Mouse (Mus musculus) heart, embryonic 15.5 days (tissue): Measurements from ENCODE around the gene Rybp. TPM values are rescaled to one million over a fixed set of nuclear protein-coding genes. Genes with fewer than 3 reads are reported as not detected.

ENCODE experiments used
- ATAC-seq: fragments of 200-750 bp; cut with Nextera tagmentation; replicated peaks from 2 replicates; pipeline ENCODE4 v1.8.0; 2017; ENCODE audit warnings: low read depth, moderate TSS enrichment; ENCODE audit not compliant: insufficient number of reproducible peaks, insufficient read depth, low FRiP score
- H3K27ac ChIP-seq: fragments of 300-500 bp; sonication (generic); 2 replicates; pipeline ENCODE4 v1.5.1; 2015; ENCODE audit warnings: mild to moderate bottlenecking, inconsistent platforms
- H3K27me3 ChIP-seq: fragments of 300-500 bp; sonication (generic); 2 replicates; pipeline ENCODE4 v1.6.1; 2015; ENCODE audit warnings: inconsistent platforms
- H3K36me3 ChIP-seq: fragments of 300-500 bp; sonication (generic); 2 replicates; pipeline ENCODE4 v1.6.1; 2015; ENCODE audit warnings: mild to moderate bottlenecking, inconsistent platforms
- H3K4me1 ChIP-seq: fragments of 300-500 bp; sonication (generic); replicated peaks from 2 replicates; pipeline ENCODE4 v1.6.1; 2015; ENCODE audit warnings: inconsistent platforms
- H3K4me2 ChIP-seq: fragments of 300-500 bp; sonication (generic); 2 replicates; pipeline ENCODE4 v1.6.1; 2015; ENCODE audit warnings: inconsistent platforms, mild to moderate bottlenecking, moderate library complexity
- H3K4me3 ChIP-seq: fragments of 300-500 bp; sonication (generic); 2 replicates; pipeline ENCODE4 v1.5.1; 2015; ENCODE audit warnings: mild to moderate bottlenecking, inconsistent platforms
- H3K9ac ChIP-seq: fragments of 300-500 bp; sonication (generic); 2 replicates; pipeline ENCODE4 v1.6.1; 2015; ENCODE audit warnings: mild to moderate bottlenecking, inconsistent platforms
- H3K9me3 ChIP-seq: fragments of 300-500 bp; sonication (generic); replicated peaks from 2 replicates; pipeline ENCODE4 v1.6.1; 2016; ENCODE audit warnings: inconsistent platforms
- WGBS: fragments of 180-500 bp; shearing (Covaris S2); methylation state at CpG from one replicate; pipeline ENCODE4 v1.1.7; 2015; ENCODE audit warnings: mixed read lengths; 5-methylcytosine and 5-hydroxymethylcytosine counted together
- polyA plus RNA-seq: library from polyadenylated mRNA; unstranded; fragments of >200 nt; fragmentation: Nextera tagmentation; extraction: Ambion mirVana; gene quantifications from 2 replicates; pipeline ENCODE4 v1.2.1, GENCODE M21; 2015

Gene Rybp
- polyA plus RNA-seq, 1 experiment from 2014 or later: 9.5 TPM

GRCm38 (mm10) chr6:100188883-100189743, 98.2 kb downstream of the Rybp start:
- H3K36me3 ChIP-seq: no peaks in the 10 kb centered on the region
- no peak for ATAC-seq
- H3K9me3 ChIP-seq: no peaks in the 10 kb centered on the region
- H3K27me3 ChIP-seq: 0 out of 2 replicates have a peak, but pooled peaks cover 5% of the 10 kb centered on the region
- WGBS: 56% methylated on average over 7 of the region's 7 CpGs
- no peak overlapping the region for H3K9ac ChIP-seq
- H3K4me1 ChIP-seq: peaks cover 40% of the 10 kb centered on the region
- H3K27ac ChIP-seq: no peak overlapping the region
- no peak overlapping the region for H3K4me2 ChIP-seq
- no peak overlapping the region for H3K4me3 ChIP-seq

- H3K4me2 ChIP-seq: no peak overlapping the region
- no peak overlapping the region for H3K27ac ChIP-seq
- 0 out of 2 replicates have a peak, but pooled peaks cover 5% of the 10 kb centered on the region for H3K27me3 ChIP-seq
Measured at GRCm38 (mm10) chr6:100187821-100188220, 99.5 kb downstream of the Rybp start.

GRCm38 (mm10) chr6:100186789-100187188, 100.5 kb downstream of the Rybp start:
- H3K9ac ChIP-seq: no peak overlapping the region
- H3K9me3 ChIP-seq: no peaks in the 10 kb centered on the region
- H3K27ac ChIP-seq: no peak overlapping the region
- no peak overlapping the region for H3K4me3 ChIP-seq
- no peak overlapping the region for H3K4me2 ChIP-seq
- no peaks in the 10 kb centered on the region for H3K36me3 ChIP-seq
- ATAC-seq: no peak
- WGBS: 61% methylated on average over 11 of the region's 11 CpGs
- H3K4me1 ChIP-seq: peaks cover 25% of the 10 kb centered on the region
- 0 out of 2 replicates have a peak, but pooled peaks cover 5% of the 10 kb centered on the region for H3K27me3 ChIP-seq

More at GRCm38 (mm10) chr6:100187821-100188220, 99.5 kb downstream of the Rybp start:
- Histone ChIP-seq H3K9ac (no peak overlapping the region), H3K4me1 (peaks cover 30% of the 10 kb centered on the region), H3K9me3 (no peaks in the 10 kb centered on the region), H3K36me3 (no peaks in the 10 kb centered on the region), H3K4me3 (no peak overlapping the region)
- 0 out of 2 replicates have a peak, but pooled peaks have one; percentile 23 for ATAC-seq
- 23% methylated on average over 6 of the region's 6 CpGs for WGBS

GRCm38 (mm10) chr6:100185524-100185923, 101.8 kb downstream of the Rybp start:
- no peak overlapping the region for H3K4me2 ChIP-seq
- H3K36me3 ChIP-seq: no peaks in the 10 kb centered on the region
- no peak for ATAC-seq
- no peak overlapping the region for H3K27ac ChIP-seq
- H3K9me3 ChIP-seq: no peaks in the 10 kb centered on the region
- H3K4me3 ChIP-seq: no peak overlapping the region
- H3K9ac ChIP-seq: no peak overlapping the region
- WGBS: 17% methylated on average over 1 of the region's 1 CpGs
- peaks cover 25% of the 10 kb centered on the region for H3K4me1 ChIP-seq
- H3K27me3 ChIP-seq: 0 out of 2 replicates have a peak, but pooled peaks cover 5% of the 10 kb centered on the region

- H3K4me3 ChIP-seq: no peak overlapping the region
- H3K4me2 ChIP-seq: no peak overlapping the region
- no peaks in the 10 kb centered on the region for H3K27me3 ChIP-seq
- no peak overlapping the region for H3K27ac ChIP-seq
- H3K9me3 ChIP-seq: no peaks in the 10 kb centered on the region
- no peaks in the 10 kb centered on the region for H3K36me3 ChIP-seq
- 58% methylated on average over 3 of the region's 3 CpGs for WGBS
- no peak for ATAC-seq
- H3K4me1 ChIP-seq: peaks cover 27% of the 10 kb centered on the region
- H3K9ac ChIP-seq: no peak overlapping the region
Measured at GRCm38 (mm10) chr6:100183344-100183743, 103.9 kb downstream of the Rybp start.

- no peak for ATAC-seq
- Histone ChIP-seq H3K27ac (no peak overlapping the region), H3K4me2 (no peak overlapping the region), H3K9me3 (no peaks in the 10 kb centered on the region), H3K27me3 (no peaks in the 10 kb centered on the region), H3K4me1 (peaks cover 9% of the 10 kb centered on the region), H3K4me3 (no peak overlapping the region), H3K36me3 (no peaks in the 10 kb centered on the region), H3K9ac (no peak overlapping the region)
- 49% methylated on average over 4 of the region's 4 CpGs for WGBS
Measured at GRCm38 (mm10) chr6:100180883-100181262, 106.4 kb downstream of the Rybp start.

GRCm38 (mm10) chr6:100180213-100180882, 106.9 kb downstream of the Rybp start:
- WGBS: 67% methylated on average over 4 of the region's 4 CpGs
- Histone ChIP-seq H3K4me2 (no peak overlapping the region), H3K9me3 (no peaks in the 10 kb centered on the region), H3K27me3 (no peaks in the 10 kb centered on the region), H3K27ac (no peak overlapping the region), H3K9ac (no peak overlapping the region), H3K4me1 (peaks cover 5% of the 10 kb centered on the region), H3K4me3 (no peak overlapping the region), H3K36me3 (no peaks in the 10 kb centered on the region)
- no peak for ATAC-seq

GRCm38 (mm10) chr6:100178830-100179229, 108.5 kb downstream of the Rybp start:
- Histone ChIP-seq H3K4me2 (no peak overlapping the region), H3K4me1 (peaks cover 3% of the 10 kb centered on the region; the same call in 1 of the 2 replicates), H3K27me3 (no peaks in the 10 kb centered on the region), H3K27ac (no peak overlapping the region), H3K4me3 (no peak overlapping the region), H3K9me3 (no peaks in the 10 kb centered on the region), H3K36me3 (no peaks in the 10 kb centered on the region), H3K9ac (no peak overlapping the region)
- 30% methylated on average over 3 of the region's 3 CpGs for WGBS
- no peak for ATAC-seq
